Mouse (Mus musculus): ENCODE results near the gene Alk. TPM values are rescaled to one million over a fixed set of nuclear protein-coding genes. Genes with fewer than 3 reads are reported as not detected.

The Alk gene
- total RNA-seq, 2 experiments from 2014 or later = 6.7 to 7.3 TPM

DNA sequence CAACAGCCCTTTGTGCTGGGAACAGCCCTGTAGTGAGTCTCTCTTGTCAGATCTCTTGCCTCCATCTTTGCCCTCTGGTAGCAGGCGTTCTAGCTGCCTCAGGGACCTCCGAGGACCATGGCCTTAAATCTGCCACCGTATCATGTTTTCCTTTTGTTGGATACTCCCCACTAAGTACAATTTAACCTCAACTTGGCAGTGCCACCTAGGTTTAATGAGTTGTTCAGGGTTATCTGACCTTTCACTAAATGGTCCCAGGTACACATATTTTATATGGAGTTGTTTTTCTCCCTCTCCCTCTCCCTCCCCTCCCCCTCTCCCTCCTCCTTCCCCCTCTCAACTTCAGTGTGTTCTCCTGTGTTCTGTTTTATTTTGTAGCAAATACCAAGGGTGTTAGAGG is 669.1 kb downstream of the Alk start:
- no peak for DNase-seq (ENCODE audit: low spot score in 2 of 2)

DNA sequence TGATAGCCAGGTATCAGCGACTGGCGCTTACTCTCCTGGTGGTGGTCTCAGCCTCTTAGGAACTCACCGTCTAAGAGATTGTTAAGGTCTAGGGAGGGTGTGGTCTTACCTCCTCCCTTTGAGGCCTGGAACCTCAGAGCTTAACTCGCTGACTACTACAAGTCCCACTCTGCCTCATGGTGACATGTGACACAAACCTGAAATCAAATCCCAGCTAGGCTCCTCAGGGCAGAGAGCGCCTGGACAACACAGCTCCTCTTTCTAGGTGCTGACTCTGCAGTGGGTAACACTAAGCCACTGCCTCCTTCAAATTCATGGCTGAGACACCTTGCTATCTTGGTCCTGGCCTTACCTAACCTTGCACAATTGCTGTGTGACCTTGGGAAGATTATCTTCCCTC is 689.5 kb downstream of the Alk start:
- DNase-seq (ENCODE audit: low spot score in 2 of 2) = no peak

DNA sequence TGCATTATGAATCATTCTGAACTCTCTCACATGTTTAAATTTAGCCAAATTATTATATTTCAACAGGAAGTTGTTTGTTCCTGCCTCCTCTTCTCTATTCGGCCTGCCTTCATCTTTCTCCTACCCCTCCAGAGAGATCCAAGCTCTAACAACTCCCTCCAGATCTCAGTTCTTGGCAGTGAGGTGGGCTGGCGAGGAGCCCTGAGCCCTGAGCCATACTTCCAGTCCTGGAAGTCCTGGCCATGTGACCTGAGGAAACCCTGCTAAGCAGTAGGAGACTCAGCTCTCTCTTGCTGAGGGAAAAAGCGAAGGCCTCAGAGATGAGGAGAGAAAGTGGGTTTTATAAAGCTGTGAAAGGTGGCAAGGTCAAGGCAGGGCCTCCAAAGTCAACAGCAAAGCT is 689.9 kb downstream of the Alk start:
- DNase-seq (ENCODE audit: low spot score in 2 of 2) = peak; percentile 12 to 29

DNA sequence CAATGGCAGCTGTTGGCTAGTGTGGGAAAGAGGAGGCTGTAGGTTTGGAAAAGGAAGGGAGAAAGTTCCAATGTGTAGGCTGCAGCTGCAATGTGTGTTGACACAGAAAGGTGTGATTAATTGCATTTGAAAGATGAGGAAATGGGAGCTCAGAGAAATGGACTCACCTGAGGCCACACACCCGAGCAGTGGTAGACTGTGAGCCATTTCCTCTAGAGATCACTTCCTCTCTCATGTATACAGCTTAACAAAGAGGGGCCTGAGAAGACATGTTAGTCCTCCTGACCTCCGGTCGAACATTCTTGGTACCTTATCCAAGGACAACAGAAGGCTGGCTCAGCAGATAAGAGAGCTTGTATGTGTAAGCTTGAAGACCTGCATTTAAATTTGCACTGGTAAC is 691.2 kb downstream of the Alk start:
- DNase-seq (ENCODE audit: low spot score in 2 of 2) = no peak

DNA sequence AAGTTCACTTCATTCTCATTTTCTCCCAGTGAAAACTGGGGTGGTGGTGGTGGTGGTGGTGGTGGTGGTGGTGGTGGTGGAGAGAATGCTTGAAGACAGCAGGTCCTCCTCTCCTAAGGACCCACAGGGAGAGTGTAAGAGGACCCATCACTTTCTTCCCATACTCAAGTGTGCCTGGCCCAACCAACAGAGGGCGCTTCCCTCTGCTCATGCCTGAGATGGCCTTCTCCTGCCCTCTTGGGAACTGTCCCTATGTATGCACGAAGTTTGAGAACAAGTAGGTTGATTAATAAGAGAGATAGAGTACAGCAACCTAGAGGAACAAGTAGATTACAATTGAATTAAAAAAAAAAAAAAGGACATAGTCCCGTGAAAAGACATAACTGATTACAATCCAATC is 695.3 kb downstream of the Alk start:
- DNase-seq (ENCODE audit: low spot score in 2 of 2) = peak in 1 of 2 experiments; percentile 10

DNA sequence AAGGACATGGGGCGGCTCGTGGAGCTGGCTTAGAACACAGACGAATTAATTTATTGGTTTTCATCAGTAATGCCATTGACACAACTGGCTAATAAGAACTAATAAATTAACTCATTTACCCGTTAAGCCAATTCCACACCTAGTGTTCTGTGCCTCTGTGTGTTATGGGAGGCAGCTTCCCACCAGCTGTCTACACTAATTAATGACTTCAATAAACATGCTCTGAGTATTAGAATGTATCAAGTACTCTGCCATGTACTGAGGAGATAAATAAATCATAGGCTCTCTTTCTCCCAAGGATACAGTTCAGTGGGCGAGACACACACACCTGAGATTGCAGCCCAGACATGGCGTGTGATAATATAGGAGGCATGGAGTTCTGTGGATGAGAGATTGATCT is 723.1 kb downstream of the Alk start:
- DNase-seq (ENCODE audit: low spot score in 2 of 2) = no peak

DNA sequence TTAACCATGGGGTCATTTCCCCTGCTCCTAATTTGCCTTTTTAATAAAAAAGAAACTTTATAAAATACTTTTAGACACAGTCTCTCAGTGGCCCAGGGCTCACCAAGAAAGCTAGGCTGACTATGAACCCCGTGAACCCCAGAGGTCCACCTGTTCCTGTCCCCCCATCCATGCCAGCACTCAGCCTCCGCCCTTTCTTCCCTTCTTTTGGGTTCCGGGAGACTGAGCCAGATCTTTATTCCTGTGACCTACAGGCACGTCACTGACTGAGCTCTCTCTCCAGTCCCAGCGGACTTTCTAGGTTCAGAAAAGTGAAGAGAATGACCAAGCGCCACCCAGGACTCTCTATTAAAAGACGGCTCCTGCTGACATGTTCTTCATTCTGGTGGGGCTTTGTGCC is 728.9 kb downstream of the Alk start:
- no peak for DNase-seq (ENCODE audit: low spot score in 2 of 2)

DNA sequence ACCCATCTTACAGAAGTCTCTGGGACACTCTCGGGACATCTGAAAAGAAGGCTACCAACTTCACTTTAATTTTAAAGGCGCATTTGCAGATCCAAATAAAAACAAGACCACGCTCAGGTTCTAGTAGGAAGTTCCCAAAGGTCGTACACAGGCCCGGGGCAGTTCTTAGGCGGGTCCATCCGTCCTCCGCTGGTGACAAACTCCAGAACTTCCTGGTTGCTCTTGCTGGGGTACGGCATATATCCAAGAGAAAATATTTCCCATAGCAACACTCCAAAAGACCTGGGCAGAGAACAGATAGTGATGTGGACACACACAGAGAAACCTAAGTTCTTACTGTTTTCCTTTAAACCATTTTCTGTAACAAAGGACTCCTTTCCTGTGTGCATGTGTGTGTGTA is 729.6 kb downstream of the Alk start:
- no peak for DNase-seq (ENCODE audit: low spot score in 2 of 2)

DNA sequence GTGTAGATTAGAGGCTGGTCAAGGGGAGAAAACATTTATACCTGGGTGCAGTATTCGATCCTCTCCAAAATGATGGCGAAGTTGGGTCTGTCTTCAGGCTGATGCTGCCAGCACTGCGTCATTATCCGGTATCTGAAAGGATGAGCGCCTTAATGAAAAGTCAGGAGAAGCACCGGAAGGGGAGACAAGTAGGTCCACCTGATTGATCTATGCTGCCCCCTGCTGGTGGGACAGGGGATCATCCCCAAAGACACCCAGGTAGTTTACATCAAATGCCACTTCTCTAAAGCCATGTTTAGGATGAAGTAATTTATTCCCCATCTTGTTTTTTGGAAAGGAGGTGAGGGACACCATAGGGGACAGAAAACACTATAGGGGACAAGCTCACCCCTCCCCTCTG is 730.4 kb downstream of the Alk start:
- peak in 1 of 2 experiments; percentile 34 for DNase-seq (ENCODE audit: low spot score in 2 of 2)

DNA sequence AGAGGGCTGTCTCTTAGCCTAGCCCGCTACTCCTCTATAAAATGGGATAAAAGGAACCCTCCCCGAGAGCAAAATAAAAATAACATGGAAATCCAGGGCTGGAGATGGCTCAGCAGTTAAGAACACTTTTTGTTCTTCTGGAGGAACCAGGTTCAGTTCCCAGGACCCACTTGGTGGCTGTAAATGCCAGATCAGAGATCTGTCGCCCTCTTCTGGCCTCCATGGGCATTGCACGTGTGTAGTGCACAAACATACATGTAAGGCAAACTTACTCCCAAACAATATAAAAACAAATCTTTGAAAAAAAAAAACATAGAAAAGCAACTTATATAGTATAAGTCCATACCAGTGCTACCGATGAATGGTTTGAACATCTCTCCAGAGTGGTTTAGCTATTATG is 731.5 kb downstream of the Alk start:
- DNase-seq (ENCODE audit: low spot score in 2 of 2) = no peak

DNA sequence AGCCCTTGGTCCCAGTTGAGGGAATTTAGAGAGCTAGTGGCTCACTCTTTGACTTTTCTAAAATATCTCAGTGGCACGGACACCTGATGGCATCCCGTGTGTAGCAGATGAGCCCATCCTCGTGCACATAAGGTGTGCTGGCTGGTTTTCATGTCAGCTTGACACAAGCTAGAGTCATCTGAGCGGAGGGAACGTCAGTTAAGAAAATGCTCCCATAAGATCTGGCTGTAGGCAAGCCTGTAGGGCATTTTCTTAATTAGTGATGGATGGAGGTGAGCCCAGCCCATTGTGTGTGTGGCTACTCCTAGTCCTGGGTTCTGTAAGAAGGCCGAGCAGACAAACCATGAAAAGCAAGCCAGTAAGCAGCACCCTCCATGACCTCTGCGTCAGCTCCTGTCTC is 732.4 kb downstream of the Alk start:
- no peak for DNase-seq (ENCODE audit: low spot score in 2 of 2)

DNA sequence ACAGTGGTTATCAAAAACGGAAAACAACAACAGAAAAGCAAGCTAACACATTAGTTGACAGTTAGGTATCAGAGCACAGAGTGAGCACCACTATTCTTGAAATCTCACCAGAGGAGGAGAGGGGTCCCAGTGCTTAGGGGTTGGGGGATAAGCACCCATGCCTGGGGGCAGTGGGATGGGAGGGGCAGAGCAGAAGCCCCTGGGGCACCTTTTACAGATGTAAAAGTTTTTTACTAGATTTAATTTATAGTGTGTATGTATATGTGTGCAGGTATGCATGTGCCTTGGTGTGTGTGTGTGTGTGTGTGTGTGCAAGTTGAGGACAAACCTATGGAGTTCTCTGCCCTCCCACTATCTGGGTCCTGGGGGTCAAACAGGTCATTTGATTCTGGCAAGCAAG is 733.8 kb downstream of the Alk start:
- DNase-seq (ENCODE audit: low spot score in 2 of 2) = no peak

DNA sequence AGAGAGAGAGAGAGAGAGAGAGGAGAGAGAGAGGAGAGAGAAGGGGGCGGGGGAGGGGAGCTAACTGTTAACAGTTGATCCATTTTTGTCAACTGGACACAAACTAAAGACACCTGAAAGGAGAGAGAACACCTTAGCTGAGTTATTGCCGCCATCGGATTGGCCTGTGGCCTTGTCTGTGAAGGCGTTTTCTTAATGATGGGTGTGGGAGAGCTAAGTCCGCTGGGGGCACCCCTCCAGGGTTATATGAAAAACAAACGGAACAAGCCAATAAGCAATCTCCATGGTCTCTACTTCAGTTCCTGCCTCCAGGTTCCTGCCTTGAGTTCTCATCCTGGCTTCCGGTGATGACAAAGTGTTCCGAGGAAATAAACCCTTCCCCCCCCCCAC is 734.2 kb downstream of the Alk start:
- no peak for DNase-seq (ENCODE audit: low spot score in 2 of 2)

DNA sequence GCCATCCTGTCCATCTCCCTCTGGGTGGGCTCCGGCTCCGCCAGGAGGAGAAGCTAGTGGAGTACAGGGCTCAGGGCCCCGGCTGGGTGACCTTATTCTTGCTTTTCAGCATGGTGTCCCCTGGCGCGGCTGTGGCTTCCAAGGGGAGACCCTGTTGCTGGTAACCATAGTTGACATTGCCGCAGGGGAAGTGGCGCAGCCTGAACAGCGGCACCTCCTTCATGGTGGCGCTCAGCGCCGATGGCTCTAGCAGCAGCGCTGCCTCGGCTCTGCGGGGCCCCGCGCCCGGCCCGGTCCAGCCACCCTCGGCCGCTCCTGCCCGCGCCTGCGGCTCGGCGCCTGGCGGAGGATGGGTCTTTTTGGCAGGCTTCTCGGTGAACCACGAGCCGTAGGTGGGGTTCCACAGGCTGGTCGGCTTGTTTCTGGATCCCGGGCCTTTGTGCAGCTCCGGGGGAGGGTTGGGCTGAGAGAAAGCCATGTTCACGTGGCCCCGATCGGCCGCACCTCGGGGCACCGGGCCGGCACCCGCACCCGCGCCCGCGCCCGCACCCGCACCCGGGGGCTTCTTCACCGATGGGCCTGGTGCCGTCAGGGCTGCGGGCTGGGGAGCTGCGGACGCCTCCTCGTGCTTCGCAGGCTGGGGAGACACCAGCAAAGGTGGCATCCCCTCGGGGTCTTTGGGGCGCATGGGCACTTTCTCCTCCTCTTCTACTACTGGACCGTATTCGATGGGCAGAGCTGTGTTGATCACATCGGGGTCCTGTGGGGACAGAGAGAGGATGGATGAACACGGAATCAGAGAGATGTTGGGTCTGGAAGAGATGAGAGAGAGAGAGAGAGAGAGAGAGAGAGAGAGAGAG is 734.8 kb downstream of the Alk start:
- peak in 1 of 2 experiments; percentile 46 for DNase-seq (ENCODE audit: low spot score in 2 of 2)

DNA sequence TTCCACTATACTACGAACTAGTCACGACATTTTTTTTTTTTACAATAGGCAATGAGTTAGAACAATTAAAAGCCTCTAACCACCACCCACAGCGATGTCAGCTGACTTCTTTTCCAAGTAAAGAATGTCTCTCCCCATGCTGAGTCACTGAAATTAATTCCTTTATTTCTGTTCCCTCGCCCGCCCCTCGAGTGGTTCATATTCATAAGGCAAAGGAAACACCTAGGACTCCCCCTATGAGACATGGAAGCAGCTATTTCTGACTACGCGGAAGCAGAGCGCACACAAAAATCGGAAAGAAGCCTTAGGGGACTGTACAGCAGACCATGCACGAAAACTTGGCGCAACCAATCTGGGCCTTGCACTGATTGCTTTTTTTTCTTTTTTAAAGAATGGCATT is 735.6 kb downstream of the Alk start:
- no peak for DNase-seq (ENCODE audit: low spot score in 2 of 2)

DNA sequence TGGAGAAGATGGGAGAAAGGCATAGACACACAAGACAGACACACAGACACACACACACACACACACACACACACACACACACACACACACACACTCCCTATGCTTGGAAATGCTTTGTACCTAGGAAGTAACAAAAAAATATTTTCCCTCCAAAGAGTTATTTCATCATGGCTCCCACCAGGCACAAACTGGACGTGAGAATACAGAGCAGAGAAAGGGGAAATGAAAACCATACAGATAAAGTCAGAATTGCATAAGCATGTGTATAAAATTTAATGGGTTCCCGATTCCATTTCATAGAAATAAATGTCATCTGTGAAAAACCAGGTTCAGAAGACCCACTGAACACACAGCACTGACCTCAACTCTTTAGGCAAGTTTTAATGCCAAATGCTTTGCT is 736.5 kb downstream of the Alk start:
- DNase-seq (ENCODE audit: low spot score in 2 of 2) = no peak

DNA sequence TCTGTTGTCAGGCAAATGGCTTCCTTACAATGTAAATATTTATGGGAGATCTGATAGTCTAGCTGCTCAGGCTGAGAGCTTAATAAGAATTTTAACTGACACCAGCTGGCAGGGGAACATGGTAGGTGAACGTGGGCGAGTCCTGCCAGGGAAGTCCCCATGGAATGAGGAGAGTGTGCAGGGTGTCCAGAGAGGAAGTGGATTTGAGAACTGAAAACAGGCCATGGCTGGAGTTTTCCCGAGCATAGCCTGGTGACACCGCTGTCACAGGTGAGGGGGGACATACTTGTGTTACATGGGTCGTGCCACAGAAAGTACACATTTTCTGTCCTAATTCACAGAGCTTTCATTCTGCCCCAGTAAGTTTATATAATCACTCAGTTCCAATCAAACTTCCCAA is 739.0 kb downstream of the Alk start:
- no peak for DNase-seq (ENCODE audit: low spot score in 2 of 2)

DNA sequence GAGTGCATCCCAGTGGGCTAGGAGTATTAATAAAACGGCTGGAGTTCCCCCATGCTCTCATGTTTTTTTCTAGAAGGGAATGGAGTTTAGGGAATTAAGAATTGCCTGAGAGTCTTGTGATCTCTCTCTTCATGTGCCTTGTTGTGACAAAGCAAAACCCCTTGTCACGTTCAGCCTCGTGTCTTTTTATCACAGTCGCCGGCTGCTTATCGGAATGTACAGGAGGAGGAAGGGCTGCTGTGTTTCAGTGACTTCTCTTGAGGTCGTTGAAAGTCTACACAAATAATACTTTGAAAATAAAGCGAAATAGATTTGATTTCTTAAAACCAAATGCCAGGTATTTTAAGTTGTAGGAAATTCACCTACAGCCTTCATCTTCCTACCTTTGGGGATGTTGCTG is 740.4 kb downstream of the Alk start:
- DNase-seq (ENCODE audit: low spot score in 2 of 2) = no peak

DNA sequence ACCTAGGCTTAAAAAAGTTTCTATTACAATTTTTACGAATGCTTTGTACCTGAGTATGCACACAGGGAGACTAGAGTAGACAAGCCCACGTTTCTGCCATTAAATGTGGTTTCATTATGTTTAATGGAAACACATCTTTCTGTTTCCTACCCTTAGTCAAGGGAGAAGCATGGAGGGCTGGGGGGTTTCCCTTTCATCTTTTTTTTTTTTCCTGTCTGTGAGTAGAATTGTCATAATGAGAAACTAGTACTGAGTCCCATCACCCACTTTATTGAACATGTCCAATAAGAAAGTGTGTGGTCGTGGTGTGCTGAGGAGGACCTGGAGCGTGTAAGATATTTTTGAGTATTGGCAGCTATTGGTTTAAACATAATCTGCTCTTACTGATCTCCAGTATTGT is 741.5 kb downstream of the Alk start:
- no peak for DNase-seq (ENCODE audit: low spot score in 2 of 2)

DNA sequence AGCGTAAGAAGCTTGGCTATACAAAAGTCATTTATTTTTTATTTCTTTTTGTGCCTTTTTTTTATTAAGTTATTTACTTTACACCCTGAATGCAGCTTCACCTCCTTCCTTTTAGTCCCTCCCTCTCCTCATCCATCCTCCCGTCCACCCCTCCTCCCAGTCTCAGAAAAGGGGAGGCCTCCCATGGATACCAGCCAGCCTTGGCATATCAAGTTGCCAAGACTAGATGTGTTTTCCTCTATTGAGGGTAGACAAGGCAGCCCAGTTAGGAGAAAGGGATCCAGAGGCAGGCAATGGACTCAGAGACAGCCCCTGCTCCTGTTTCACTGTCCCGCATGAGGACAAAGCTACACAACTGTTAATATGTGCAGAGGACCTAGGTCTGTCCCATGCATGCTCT is 742.2 kb downstream of the Alk start:
- DNase-seq (ENCODE audit: low spot score in 2 of 2) = no peak

DNA sequence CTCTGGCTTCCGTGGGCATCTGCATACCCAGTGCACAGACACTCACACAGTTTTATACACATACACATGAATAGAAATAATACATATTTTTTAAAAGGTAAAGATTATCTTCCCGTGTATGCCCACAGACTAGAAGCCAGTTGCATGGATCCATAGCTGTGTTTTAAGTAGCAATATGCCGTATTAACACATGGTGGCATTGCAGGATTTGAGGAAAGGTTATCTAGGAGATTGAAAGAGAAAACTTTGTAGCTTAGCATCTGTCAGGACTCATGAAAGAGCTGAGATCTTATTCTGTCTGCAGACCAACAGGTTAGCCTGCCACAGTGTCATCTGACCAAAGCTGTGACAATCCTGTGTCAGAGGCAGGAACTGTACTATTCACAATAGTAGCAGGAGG is 772.5 kb downstream of the Alk start:
- DNase-seq (ENCODE audit: low spot score in 2 of 2) = peak in 1 of 2 experiments; percentile 19

DNA sequence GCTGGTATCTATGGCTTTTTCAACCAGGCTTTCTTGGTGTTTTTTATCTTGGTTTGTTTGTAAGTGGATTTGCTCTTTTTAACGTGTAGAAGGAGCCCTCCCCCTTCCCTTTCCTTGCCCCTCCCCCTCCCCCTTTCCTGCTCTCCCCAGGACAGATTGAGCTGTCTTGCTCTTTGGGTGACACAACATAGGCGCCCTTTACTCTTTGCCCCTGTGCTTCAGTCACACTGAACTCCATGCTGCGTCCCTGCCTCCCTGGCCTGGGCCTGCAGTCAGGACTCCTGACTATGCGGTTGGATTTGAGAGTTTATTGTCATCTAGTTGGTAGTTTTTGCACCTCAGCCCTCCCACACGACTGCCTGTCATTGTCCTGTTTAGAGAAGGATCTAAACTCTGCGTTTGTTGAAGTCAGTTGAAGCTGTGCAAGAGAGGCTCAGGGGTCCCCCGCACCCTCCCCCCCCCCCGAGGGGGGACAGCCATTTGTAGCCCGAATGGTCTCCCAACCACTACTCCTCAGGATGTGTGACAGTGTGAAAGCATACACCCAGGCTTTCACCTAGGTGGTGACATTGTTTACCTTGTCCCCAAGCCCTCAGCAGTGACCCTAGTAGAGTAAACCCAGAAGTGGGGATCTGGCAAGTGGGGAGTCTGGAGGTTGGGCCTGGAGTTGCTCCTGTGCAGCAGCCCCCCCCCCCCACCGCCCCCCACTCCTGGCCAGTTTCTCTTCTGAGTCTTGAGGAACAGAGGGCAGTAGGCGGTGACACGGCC is 775.6 kb downstream of the Alk start:
- no peak for DNase-seq (ENCODE audit: low spot score in 2 of 2)

DNA sequence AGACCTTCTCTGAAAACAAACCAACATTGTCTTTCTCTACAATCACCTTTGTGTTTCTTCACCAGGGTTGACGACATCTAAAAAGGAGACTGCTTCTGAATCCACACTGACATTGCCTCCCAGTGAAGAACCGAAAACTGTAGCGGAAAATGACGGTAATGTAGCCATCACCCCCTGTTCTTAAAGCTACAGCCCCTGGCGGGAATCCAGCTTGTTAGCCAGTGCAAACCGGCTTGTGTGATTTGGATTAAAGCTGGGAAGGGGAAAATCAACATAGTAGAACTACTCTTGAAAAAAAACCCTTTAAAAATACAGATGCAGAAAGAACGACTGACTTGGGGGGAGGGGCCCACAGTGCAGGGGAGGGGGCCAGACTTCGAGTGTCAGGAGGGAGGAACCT is 776.8 kb downstream of the Alk start:
- no peak for DNase-seq (ENCODE audit: low spot score in 2 of 2)
